Mouse (Mus musculus): ENCODE data around the gene Anapc15-ps. TPM values are rescaled to one million over a fixed set of nuclear protein-coding genes. Genes with fewer than 3 reads are reported as not detected.
"Not testable (repeated sequence)": the region's sequence is repeated elsewhere in the genome, so short reads cannot be mapped to it uniquely, and the experiment has no call there.

Anapc15-ps gene
- polyA plus RNA-seq, 1 experiment from 2014 or later, result not detected

- Histone ChIP-seq H3K27ac (replicated peaks) (no peak overlapping the region), H3K4me2 (no peak overlapping the region), H3K27me3 (no peaks in the 10 kb centered on the region), H3K4me1 (replicated peaks) (no peaks in the 10 kb centered on the region), H3K36me3 (no peaks in the 10 kb centered on the region), H3K9me3 (no peaks in the 10 kb centered on the region), H3K4me3 (no peak overlapping the region), H3K9ac (no peak overlapping the region)
- 79% methylated on average over 5 of the region's 5 CpGs for WGBS
- ATAC-seq (ENCODE audit: low FRiP score, low read depth), result no peak
These were observed 33.8 kb downstream of the Anapc15-ps start for GRCm38 (mm10) chr10:95639429-95639828.

- ATAC-seq (ENCODE audit: low FRiP score, low read depth), result no peak
- no peaks in the 10 kb centered on the region for H3K4me1 ChIP-seq (replicated peaks)
- no peaks in the 10 kb centered on the region for H3K36me3 ChIP-seq
- H3K27ac ChIP-seq (replicated peaks), result no peak overlapping the region
- H3K27me3 ChIP-seq, result no peaks in the 10 kb centered on the region
- H3K4me2 ChIP-seq, result no peak overlapping the region
- no peak overlapping the region for H3K4me3 ChIP-seq
- no peak overlapping the region for H3K9ac ChIP-seq
- WGBS, result 91% methylated on average over 15 of the region's 15 CpGs
- H3K9me3 ChIP-seq, result no peaks in the 10 kb centered on the region
These were observed 38.5 kb downstream of the Anapc15-ps start for GRCm38 (mm10) chr10:95634751-95635150.

GRCm38 (mm10) chr10:95634261-95634660 lies 39.0 kb downstream of the Anapc15-ps start:
- no peaks in the 10 kb centered on the region for H3K4me1 ChIP-seq (replicated peaks)
- H3K27me3 ChIP-seq, result no peaks in the 10 kb centered on the region
- no peaks in the 10 kb centered on the region for H3K9me3 ChIP-seq
- H3K4me3 ChIP-seq, result no peak overlapping the region
- no peaks in the 10 kb centered on the region for H3K36me3 ChIP-seq
- H3K9ac ChIP-seq, result no peak overlapping the region
- no peak for ATAC-seq (ENCODE audit: low FRiP score, low read depth)
- WGBS, result 91% methylated on average over 9 of the region's 9 CpGs
- H3K27ac ChIP-seq (replicated peaks), result no peak overlapping the region
- H3K4me2 ChIP-seq, result no peak overlapping the region

GRCm38 (mm10) chr10:95631568-95631967 lies 41.7 kb downstream of the Anapc15-ps start:
- Histone ChIP-seq H3K36me3 (no peaks in the 10 kb centered on the region), H3K9me3 (no peaks in the 10 kb centered on the region), H3K4me2 (no peak overlapping the region), H3K9ac (no peak overlapping the region), H3K4me1 (replicated peaks) (no peaks in the 10 kb centered on the region), H3K4me3 (no peak overlapping the region), H3K27ac (replicated peaks) (no peak overlapping the region), H3K27me3 (no peaks in the 10 kb centered on the region)
- WGBS, result 92% methylated on average over 2 of the region's 2 CpGs
- ATAC-seq (ENCODE audit: low FRiP score, low read depth), result no peak

GRCm38 (mm10) chr10:95630726-95631345 lies 42.4 kb downstream of the Anapc15-ps start:
- ATAC-seq (ENCODE audit: low FRiP score, low read depth), result no peak
- Histone ChIP-seq H3K4me2 (no peak overlapping the region), H3K4me3 (no peak overlapping the region), H3K9ac (no peak overlapping the region), H3K27ac (replicated peaks) (no peak overlapping the region), H3K27me3 (no peaks in the 10 kb centered on the region), H3K4me1 (replicated peaks) (no peaks in the 10 kb centered on the region), H3K36me3 (no peaks in the 10 kb centered on the region), H3K9me3 (no peaks in the 10 kb centered on the region)
- 90% methylated on average over 10 of the region's 10 CpGs for WGBS

GRCm38 (mm10) chr10:95630166-95630565 lies 43.1 kb downstream of the Anapc15-ps start:
- not testable (repeated sequence) for H3K27me3 ChIP-seq; H3K9me3 ChIP-seq; H3K9ac ChIP-seq; H3K4me3 ChIP-seq; H3K4me1 ChIP-seq (replicated peaks); H3K36me3 ChIP-seq; H3K27ac ChIP-seq (replicated peaks); ATAC-seq (ENCODE audit: low FRiP score, low read depth); H3K4me2 ChIP-seq
- 85% methylated on average over 4 of the region's 4 CpGs for WGBS

GRCm38 (mm10) chr10:95628338-95628737 lies 44.9 kb downstream of the Anapc15-ps start:
- WGBS, result 76% methylated on average over 2 of the region's 2 CpGs
- H3K27ac ChIP-seq (replicated peaks), result no peak overlapping the region

GRCm38 (mm10) chr10:95627381-95627780 lies 45.9 kb downstream of the Anapc15-ps start:
- Histone ChIP-seq H3K4me3 (no peak overlapping the region), H3K4me1 (replicated peaks) (peaks cover 3% of the 10 kb centered on the region; the same call in 1 of the 2 replicates), H3K9me3 (no peaks in the 10 kb centered on the region), H3K27me3 (no peaks in the 10 kb centered on the region), H3K27ac (replicated peaks) (no peak overlapping the region), H3K4me2 (no peak overlapping the region), H3K36me3 (no peaks in the 10 kb centered on the region), H3K9ac (no peak overlapping the region)
- 85% methylated on average over 6 of the region's 6 CpGs for WGBS
- ATAC-seq (ENCODE audit: low FRiP score, low read depth), result no peak

More at GRCm38 (mm10) chr10:95628338-95628737, 44.9 kb downstream of the Anapc15-ps start:
- H3K4me3 ChIP-seq, result no peak overlapping the region
- no peaks in the 10 kb centered on the region for H3K27me3 ChIP-seq
- no peak for ATAC-seq (ENCODE audit: low FRiP score, low read depth)
- no peak overlapping the region for H3K4me2 ChIP-seq
- no peak overlapping the region for H3K9ac ChIP-seq
- H3K9me3 ChIP-seq, result no peaks in the 10 kb centered on the region
- no peaks in the 10 kb centered on the region for H3K36me3 ChIP-seq
- peaks cover under 1% of the 10 kb centered on the region; the same call in 1 of the 2 replicates for H3K4me1 ChIP-seq (replicated peaks)

- H3K9ac ChIP-seq, result no peak overlapping the region
- no peaks in the 10 kb centered on the region for H3K36me3 ChIP-seq
- no peak for ATAC-seq (ENCODE audit: low FRiP score, low read depth)
- H3K9me3 ChIP-seq, result no peaks in the 10 kb centered on the region
- WGBS, result 84% methylated on average over 6 of the region's 6 CpGs
- no peak overlapping the region for H3K4me2 ChIP-seq
- no peaks in the 10 kb centered on the region for H3K27me3 ChIP-seq
- H3K4me1 ChIP-seq (replicated peaks), result peaks cover 3% of the 10 kb centered on the region
- no peak overlapping the region for H3K4me3 ChIP-seq
- H3K27ac ChIP-seq (replicated peaks), result no peak overlapping the region
These were observed 48.0 kb downstream of the Anapc15-ps start for GRCm38 (mm10) chr10:95625300-95625699.

GRCm38 (mm10) chr10:95624007-95624406 lies 49.2 kb downstream of the Anapc15-ps start:
- WGBS, result 29% methylated on average over 5 of the region's 5 CpGs

GRCm38 (mm10) chr10:95623518-95623905 lies 49.7 kb downstream of the Anapc15-ps start:
- H3K9ac ChIP-seq, result no peak overlapping the region
- no peak overlapping the region for H3K4me2 ChIP-seq
- H3K4me1 ChIP-seq (replicated peaks), result peaks cover 12% of the 10 kb centered on the region
- no peak overlapping the region for H3K27ac ChIP-seq (replicated peaks)
- H3K4me3 ChIP-seq, result no peak overlapping the region
- H3K9me3 ChIP-seq, result no peaks in the 10 kb centered on the region
- no peak for ATAC-seq (ENCODE audit: low FRiP score, low read depth)
- 56% methylated on average over 4 of the region's 4 CpGs for WGBS
- no peaks in the 10 kb centered on the region for H3K36me3 ChIP-seq
- H3K27me3 ChIP-seq, result no peaks in the 10 kb centered on the region

More at GRCm38 (mm10) chr10:95624007-95624406, 49.2 kb downstream of the Anapc15-ps start:
- H3K27ac ChIP-seq (replicated peaks), result no peak overlapping the region
- no peaks in the 10 kb centered on the region for H3K27me3 ChIP-seq
- H3K9ac ChIP-seq, result no peak overlapping the region
- no peaks in the 10 kb centered on the region for H3K9me3 ChIP-seq
- ATAC-seq (ENCODE audit: low FRiP score, low read depth), result no peak
- H3K4me2 ChIP-seq, result no peak overlapping the region
- H3K4me3 ChIP-seq, result no peak overlapping the region
- H3K36me3 ChIP-seq, result no peaks in the 10 kb centered on the region
- peaks cover 10% of the 10 kb centered on the region for H3K4me1 ChIP-seq (replicated peaks)
